Mouse (Mus musculus) v-Abl transformed pro-B cells (cell line): ENCODE results near the gene Six1.
"Not testable (repeated sequence)": the region's sequence is repeated elsewhere in the genome, so short reads cannot be mapped to it uniquely, and the experiment has no call there.

Experiments
- in situ Hi-C, 2 experiments: fragments of 400-800 bp; cut with MboI; formaldehyde crosslinking; loops; one replicate each; pipeline ENCODE4 v1.15.1; 2025; ENCODE audit not compliant: unreplicated experiment in 2 of 2

Gene Six1

DNA sequence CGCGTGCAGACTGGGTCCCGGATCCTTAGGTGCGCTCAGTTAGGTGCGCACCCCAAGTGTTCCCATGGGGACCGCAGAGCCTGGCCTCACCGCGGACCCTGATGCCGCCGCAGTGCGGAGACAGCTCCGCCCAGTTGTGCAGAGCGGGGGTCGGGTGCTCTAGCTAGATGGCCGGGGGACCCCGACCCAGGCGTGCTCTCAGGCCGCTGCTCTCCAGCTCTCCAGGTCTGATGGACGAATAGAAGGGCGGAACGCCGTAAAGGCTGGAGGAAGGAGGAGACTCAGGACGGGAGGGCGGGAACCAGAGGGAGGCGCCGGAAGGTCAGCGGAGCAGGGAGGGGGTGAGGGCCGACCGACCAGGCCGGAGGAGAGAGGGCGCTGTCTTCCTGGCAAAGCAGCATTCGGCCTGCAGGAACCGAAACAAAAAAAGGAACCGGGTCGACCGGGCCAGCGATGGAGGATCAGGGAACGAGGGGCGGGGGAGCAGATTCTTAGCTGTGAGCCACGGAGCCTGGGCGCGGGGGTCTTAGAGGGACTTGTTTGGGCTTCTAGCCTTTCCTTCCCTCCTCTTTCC is at the start of gene Six1:
Six1 (minus strand) TSS at position 220 of the 574 bp plus-strand sequence.
- in situ Hi-C loops: no loop called here

DNA sequence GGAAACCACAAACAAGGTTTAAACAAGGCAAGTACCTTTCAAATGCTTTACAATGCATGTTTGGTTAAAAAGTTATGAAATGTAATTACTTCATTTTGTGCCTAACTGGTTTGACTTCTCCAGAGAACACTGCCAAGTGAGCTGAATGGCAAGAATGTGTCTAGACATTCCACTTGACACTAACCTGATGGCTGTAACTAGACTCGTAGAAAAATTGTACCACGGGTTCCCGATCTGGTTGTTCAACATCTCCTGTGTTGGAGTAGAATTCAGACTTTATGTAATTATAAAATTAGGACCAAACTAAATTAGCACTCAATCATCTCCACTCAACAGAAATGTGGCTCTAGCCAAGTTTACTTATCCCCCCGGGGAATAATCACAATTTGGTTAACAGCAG is 44.9 kb upstream of the Six1 start:
- in situ Hi-C loops: no loop called here

DNA sequence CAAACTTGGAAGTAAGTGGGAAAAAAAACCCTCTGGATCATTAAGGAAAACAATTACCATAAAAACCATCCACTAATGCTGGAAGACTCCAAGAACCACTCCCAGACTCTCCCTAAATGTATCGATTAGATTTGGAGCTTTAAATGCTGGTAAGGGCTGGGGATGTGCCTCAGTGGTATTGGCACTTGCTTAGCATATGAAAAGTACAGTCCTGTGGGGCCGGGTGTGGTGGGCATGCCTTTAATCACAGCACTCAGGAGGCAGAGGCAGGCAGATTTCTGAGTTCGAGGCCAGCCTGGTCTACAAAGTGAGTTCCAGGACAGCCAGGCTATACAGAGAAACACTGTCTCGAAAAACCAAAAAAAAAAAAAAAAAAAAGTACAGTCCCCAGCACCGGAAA is 42.5 kb upstream of the Six1 start:
- in situ Hi-C loops: not testable (repeated sequence)

DNA sequence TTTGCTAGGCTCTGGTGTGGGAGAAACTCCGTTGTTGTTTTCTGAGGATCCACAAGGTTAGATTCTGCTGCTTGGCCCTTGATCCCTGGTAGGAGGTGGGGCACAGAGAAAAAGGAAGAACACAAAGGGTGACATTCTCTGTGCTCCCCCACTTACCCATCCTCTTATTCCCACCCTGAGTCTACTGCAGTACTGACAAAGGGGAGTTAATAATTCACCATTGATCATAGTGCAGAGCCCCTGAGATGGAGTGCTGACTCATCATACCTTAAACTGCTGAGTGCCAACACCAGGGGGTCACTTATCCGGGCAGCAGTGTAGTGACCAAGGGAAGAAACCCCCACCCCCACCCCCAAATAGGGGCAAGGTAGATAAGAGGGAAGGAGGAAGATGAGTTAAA is 40.9 kb upstream of the Six1 start:
- in situ Hi-C loops: no loop called here

GRCm38 (mm10) chr12:73094189-73094588 is 40.5 kb upstream of the Six1 start:
- in situ Hi-C loops: no loop called here

- in situ Hi-C loops: no loop called here
Measured at GRCm38 (mm10) chr12:73090672-73091335, 37.1 kb upstream of the Six1 start.

- in situ Hi-C loops: no loop called here
Measured at GRCm38 (mm10) chr12:73088911-73089310, 35.2 kb upstream of the Six1 start.

GRCm38 (mm10) chr12:73088500-73088899 is 34.8 kb upstream of the Six1 start:
- in situ Hi-C loops: no loop called here

DNA sequence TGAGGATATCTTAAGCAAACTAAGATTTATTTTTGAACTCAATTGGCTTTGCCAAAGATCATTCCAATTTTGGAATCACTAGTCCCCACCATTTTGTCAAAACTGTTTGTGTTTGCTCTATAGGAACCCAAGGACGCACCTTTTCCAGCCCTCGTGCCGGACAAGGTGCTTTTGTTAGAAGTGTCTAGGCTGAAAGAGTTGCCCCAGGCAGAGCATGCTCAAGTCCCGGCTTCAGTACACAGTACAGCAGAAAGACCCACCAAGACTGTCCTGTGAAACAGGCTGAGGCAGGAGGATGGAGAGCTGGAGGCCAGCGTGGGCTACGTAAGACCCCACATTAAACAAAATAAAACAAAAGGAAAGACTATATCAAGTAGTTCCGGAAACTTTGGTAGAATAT is 33.4 kb upstream of the Six1 start:
- in situ Hi-C loops: no loop called here

GRCm38 (mm10) chr12:73085739-73086630 is 32.3 kb upstream of the Six1 start:
- in situ Hi-C loops: no loop called here

DNA sequence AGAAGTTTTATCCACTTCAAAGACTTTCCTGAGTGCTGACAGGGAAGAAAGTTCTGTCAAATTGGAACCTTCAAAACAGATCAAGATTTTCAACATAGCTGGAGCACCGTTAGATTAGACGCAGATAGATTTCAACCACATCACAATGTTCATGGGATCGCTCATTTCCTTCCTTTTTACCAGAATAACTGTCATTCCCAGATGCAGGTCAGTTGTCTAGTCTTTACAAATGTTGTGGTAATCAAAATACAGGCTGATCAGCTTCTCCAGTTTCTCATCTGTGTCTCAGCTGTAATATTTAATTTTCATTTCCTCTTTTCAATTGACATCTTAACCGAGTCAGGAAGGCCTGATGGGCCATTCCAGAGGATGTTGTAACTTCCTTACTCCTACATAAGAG is 30.1 kb upstream of the Six1 start:
- in situ Hi-C loops: no loop called here

DNA sequence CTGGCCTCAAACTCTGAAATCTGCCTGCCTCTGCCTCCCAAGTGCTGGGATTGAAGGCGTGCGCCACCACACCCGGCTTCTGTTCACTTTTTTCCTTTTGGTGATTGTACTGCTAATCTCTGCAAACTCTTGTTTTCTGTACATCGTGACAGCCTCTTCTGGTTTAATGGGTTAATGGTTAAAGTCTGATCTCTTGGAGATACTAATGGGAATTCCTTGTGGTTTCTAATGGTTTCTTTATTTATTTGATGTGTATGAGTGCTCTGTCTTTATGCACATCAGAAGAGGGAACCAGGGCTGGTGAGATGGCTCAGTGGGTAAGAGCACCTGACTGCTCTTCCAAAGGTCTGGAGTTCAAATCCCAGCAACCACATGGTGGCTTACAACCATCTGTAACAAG is 28.1 kb upstream of the Six1 start:
- in situ Hi-C loops: not testable (repeated sequence)

DNA sequence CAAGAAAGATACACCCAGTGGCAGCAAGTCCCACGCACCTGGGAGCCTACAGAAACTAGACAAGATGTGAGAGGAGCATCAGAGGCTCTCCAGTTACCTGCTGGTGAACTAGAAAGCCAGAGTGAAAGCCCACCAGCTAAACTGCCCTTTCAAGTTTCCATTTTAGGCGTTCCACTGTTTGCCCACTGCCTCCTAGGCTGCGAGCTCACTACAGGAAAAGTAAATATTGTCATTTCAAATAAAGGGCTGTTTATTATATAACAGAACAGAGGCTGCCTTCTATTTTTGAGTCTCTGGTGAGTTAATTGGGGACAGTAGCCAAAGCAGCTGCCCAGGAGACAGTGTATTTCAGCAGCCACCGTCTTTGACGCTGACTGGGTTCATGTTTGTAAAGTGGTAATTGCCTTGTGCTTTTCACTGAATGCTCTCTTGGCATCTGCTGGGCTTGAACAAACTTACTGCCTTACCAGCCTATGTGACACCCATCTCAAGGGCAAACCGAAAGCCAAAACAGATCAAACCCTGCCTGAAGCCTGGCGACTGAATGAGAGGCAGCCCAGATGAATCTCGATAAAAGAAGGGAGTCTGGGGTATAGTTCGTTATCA is 7.2 kb upstream of the Six1 start:
- in situ Hi-C loops: no loop called here

DNA sequence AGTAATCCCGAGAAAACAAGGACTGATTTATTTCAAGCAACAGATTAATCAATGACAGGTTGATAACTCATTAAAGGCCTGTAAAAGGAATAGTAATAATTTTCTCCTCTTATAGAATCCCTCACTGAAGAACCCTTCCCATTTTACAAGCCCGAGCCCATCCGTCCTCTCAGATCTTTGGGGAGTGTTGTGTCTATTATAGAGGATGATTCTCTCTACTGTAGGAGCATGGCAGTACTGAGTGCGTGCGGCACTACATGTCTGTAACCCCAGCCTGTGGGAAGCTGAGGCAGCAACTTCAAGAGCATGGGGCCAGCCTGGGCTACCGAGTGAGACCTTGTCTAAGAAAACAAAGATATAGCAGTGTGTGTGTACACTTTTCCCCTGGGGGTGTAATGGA is 3.8 kb upstream of the Six1 start:
- in situ Hi-C loops: no loop called here

- in situ Hi-C loops: no loop called here
Measured at GRCm38 (mm10) chr12:73055451-73055850, 1.8 kb upstream of the Six1 start.

DNA sequence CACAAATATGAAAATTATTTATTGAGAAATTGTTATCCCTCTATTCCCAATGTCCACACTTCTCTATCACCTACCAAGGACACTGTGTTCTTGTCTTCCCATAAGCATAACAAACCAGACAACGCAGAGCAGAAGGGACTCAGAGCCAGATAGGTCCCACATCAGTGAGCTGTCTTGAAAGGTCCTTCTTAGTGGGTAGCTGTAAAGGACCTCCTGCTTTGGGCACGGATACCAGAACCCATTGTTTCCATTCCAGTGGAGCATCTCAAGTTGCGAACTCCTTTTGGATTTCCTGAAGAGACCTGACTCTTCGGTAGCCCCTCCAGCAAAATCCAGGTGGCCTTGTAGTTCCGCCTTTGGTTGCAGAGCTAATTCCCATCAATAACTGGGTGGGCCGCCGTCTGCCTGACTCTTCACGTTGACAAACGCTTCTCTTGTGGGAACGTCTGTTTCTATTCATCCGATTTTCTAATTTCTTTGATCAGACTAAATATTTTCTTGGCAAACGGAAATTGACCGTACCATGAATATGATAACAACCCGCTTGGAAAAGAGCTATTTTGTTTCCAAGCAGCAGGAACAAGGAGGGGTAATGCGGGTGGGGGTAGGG is 994 bp upstream of the Six1 start:
- in situ Hi-C loops: no loop called here

GRCm38 (mm10) chr12:73052651-73053591 is 766 bp downstream of the Six1 start:
- in situ Hi-C loops: no loop called here

GRCm38 (mm10) chr12:73052036-73052650 is 1.5 kb downstream of the Six1 start:
- in situ Hi-C loops: no loop called here

GRCm38 (mm10) chr12:73050811-73051580 is 2.7 kb downstream of the Six1 start:
- in situ Hi-C loops: no loop called here
